Mouse (Mus musculus) mouse embryonic stem cell (cell line): ENCODE measurements around the gene Gm49378.

Experiments
- in situ Hi-C, 2 experiments: fragments of 300-500 bp; cut with MboI; formaldehyde crosslinking; loops; 1 replicate in 1 of 2; 3 replicates in 1 of 2; pipeline ENCODE4 v1.14.3; 2019 to 2020; ENCODE audit warnings: low sequenced_read_pairs in 2 of 2, low pct_unique_long_range_greater_than_20kb in 1 of 2, mixed read lengths in 1 of 2; ENCODE audit not compliant: unreplicated experiment in 1 of 2

Gm49378 gene

GRCm38 (mm10) chr14:55598521-55599390 lies 38.9 kb downstream of the Gm49378 start:
- in situ Hi-C loops = no loop called here

DNA sequence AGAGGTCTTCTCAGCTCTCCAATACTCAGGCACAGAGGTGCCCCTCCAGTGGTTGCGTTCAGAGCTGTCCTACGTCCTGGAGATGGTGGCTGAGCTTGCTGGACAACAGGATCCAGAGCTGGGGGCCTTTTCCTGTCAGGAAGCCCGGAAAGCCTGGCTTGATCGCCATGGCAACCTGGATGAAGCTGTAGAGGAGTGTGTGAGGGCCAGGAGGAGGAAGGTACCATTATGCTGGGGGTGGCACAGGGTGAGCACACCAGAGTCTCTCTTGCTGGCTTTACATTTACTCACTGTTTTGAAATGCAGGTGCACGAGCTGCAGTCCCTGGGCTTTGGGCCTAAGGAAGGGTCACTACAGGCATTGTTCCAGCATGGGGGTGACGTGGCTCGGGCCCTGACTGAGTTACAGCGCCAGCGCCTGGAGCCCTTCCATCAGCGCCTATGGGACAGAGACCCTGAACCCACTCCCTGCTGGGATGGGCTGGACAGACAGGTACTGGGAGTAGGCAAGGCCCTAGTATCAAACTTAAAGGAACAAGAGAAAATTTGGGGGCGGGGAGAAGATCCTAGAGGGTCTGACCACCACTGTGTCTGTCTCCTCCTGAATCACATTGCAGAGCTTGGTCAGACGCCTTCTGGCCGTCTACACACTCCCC lies 41.5 kb downstream of the Gm49378 start:
- in situ Hi-C loops = no loop called here

GRCm38 (mm10) chr14:55592226-55592625 lies 45.5 kb downstream of the Gm49378 start:
- in situ Hi-C loops = no loop called here

- in situ Hi-C loops = no loop called here
Measured at GRCm38 (mm10) chr14:55591331-55591891, 46.3 kb downstream of the Gm49378 start, which contains the start of gene Rnf31. Gene Rnf31 (plus strand): TSS chr14:55591708.

- in situ Hi-C loops = no loop called here
Measured at GRCm38 (mm10) chr14:55590748-55591330, 46.9 kb downstream of the Gm49378 start, which contains the start of gene Psme2. Gene Psme2 (minus strand): TSS chr14:55591113.

DNA sequence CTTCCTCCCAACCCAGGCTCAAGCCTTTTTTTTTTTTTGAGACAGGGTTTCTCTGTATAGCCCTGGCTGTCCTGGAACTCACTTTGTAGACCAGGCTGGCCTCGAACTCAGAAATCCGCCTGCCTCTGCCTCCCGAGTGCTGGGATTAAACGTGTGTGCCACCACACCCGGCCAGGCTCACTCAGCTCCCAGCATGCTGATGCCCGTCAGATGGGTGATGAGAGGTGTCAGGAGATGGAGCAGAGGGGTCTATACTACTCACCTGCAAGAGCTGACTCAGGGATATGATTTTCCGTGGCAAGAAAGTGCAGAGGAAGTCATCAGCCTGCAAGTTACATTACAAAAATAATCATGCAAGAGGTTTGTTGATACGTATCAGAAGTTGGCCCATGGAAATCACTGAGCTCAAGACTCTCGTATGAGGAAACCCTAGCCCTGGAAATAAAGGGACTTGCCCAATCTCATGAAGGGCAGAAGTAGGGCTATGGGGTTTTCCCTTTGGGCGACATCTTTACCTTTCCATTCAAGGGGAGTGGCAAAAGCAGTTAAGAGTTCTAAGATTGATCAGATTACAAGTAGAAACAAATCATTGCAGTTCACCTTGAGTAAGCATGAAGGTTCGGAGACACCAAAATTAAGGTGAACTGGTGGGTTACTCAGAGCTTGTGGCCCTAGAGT lies 47.8 kb downstream of the Gm49378 start:
- in situ Hi-C loops = no loop called here

DNA sequence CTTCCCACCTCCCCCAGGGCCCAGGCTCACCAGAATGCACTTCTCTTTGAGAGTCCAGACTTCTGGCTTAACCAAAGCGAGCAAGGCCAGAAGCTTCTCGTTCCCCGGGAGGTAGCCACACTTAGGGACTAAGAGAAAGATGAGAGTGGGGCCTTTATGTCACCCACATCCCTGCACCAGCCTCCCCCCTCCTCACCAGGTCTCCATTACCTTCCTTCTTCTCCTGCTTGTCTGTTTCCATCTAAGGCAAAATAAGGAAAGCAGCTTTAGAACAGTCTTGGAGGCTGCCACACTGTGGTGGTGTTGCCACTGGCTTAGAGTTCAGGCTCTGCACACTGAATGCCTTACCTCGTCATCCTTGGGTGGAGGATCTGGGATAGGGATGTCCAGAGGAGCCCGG lies 48.4 kb downstream of the Gm49378 start:
- in situ Hi-C loops = no loop called here

GRCm38 (mm10) chr14:55586149-55586548 lies 51.5 kb downstream of the Gm49378 start:
- in situ Hi-C loops = no loop called here

GRCm38 (mm10) chr14:55585566-55585960 lies 52.1 kb downstream of the Gm49378 start:
- in situ Hi-C loops = no loop called here

- in situ Hi-C loops = no loop called here
Measured at GRCm38 (mm10) chr14:55584702-55585565, 52.8 kb downstream of the Gm49378 start, which contains the start of gene Emc9. Gene Emc9 (minus strand): TSS chr14:55585302.

DNA sequence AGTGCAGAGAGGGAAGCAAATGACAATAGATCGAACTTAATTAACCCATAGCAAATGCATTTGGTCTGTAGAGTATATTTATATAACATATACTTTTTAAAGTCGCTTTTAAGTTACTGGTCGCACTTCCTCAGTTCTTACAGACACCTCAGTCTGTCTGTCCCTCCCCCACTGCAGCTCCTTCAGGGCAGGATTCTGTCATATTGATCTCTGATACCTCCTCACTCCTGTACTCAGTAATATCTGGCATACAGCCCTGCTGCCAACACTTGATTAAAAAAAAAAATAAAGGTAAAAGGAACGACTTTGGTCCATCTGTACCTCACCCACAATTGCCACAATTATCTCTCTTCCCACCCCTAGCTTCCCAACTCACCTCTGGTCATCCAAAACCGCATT lies 53.4 kb downstream of the Gm49378 start:
- in situ Hi-C loops = no loop called here

DNA sequence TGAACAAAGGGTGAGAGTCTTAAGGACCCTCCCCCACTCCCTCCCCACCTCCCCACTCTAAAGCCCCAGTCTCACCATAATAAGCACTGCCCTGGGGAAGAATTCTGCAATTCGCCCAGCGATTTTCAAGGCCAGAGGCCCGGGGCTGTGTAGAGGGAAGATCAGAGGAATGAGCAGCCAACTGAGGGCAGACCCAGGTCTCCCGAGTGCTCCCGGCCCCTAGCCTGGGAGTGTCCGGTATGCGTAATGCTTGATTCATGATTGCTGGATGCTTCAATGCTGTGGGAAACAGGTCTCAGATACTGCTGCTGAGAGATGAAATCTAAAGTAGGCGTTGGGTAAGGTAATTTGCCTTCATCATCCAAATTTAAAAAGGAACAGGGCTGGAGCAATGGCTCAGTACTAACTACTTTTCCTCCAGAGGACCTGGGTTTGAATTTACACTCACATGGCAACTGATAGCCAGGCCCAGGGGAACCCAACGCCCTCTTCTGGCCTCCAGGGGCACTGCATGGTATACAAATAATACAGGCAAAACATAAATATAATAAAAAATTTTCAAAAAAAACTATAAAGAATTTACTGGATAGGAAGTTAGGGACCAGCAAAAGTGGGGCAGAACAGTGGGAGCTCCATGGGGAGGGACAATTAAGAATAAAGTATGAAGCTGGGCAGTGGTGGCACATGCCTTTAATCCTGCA lies 55.6 kb downstream of the Gm49378 start:
- in situ Hi-C loops = no loop called here

GRCm38 (mm10) chr14:55580731-55581130 lies 57.0 kb downstream of the Gm49378 start:
- in situ Hi-C loops = no loop called here

DNA sequence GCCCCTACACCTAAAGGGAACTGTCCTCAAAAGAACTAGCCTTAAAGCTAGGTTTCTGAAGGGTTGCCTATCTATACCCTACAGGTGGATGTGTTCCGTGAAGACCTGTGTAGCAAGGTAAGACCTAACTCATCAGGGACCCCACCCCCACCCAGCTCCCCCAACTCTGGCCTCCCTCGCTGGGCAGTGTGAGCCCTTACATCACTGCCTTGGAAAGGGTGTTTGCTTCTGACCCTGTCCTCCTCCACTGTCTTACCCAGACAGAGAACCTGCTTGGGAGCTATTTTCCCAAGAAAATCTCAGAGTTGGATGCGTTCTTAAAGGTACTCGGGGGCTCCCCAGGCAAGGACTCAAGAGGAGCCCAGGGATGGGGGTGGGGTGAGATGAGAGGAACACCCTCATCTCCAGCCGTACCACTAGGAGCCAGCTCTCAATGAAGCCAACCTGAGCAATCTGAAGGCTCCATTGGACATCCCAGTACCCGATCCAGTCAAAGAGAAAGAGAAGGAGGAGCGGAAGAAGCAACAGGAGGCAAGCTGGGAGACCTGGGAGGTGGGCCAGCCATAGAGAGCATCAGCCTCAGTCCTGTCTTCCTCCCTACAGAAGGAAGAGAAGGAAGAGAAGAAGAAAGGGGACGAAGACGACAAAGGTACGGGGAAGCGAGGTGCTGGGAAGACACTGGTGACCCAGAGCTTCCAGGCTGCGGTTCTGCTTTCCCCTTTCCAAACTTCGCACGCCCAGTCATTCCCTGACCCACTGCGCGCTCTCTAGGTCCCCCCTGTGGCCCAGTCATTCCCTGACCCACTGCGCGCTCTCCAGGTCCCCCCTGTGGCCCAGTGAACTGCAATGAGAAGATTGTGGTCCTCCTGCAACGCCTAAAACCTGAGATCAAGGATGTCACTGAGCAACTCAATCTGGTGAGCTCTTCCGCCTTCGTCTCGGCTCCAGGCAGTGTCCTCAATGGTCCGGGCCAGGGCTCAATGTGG lies 57.9 kb downstream of the Gm49378 start:
- in situ Hi-C loops = no loop called here
